Mouse (Mus musculus): ENCODE measurements around the gene Rora. TPM values are rescaled to one million over a fixed set of nuclear protein-coding genes. Genes with fewer than 3 reads are reported as not detected.

Rora gene
- polyA plus RNA-seq, 1 experiment from 2014 or later = 5.0 TPM

- no peak overlapping the region for H3K27ac ChIP-seq
- no peaks in the 10 kb centered on the region for H3K27me3 ChIP-seq (ENCODE audit: insufficient read depth, poor library complexity, severe bottlenecking)
- WGBS = 84% methylated on average over 5 of the region's 5 CpGs
- H3K4me1 ChIP-seq = no peaks in the 10 kb centered on the region
- no peaks in the 10 kb centered on the region for H3K36me3 ChIP-seq
- no peak for DNase-seq (ENCODE audit: low spot score)
- H3K4me3 ChIP-seq = no peak overlapping the region
- no peaks in the 10 kb centered on the region for H3K9me3 ChIP-seq
Observed at GRCm38 (mm10) chr9:68963898-68964297, 310.3 kb downstream of the Rora start.

- 68% methylated on average over 13 of the region's 13 CpGs for WGBS
- no peaks in the 10 kb centered on the region for H3K9me3 ChIP-seq
- H3K27ac ChIP-seq = no peak overlapping the region
Observed at GRCm38 (mm10) chr9:68966540-68966939, 313.0 kb downstream of the Rora start.

GRCm38 (mm10) chr9:68970074-68970473 lies 316.5 kb downstream of the Rora start:
- Histone ChIP-seq H3K36me3 (no peaks in the 10 kb centered on the region), H3K9me3 (no peaks in the 10 kb centered on the region), H3K27me3 (ENCODE audit: insufficient read depth, poor library complexity, severe bottlenecking) (no peaks in the 10 kb centered on the region), H3K27ac (no peak overlapping the region), H3K4me1 (peaks cover 8% of the 10 kb centered on the region; the same call in 1 of the 2 replicates), H3K4me3 (no peak overlapping the region)
- 83% methylated on average over 6 of the region's 6 CpGs for WGBS
- DNase-seq (ENCODE audit: low spot score) = no peak

More at GRCm38 (mm10) chr9:68966540-68966939, 313.0 kb downstream of the Rora start:
- Histone ChIP-seq H3K27me3 (ENCODE audit: insufficient read depth, poor library complexity, severe bottlenecking) (no peaks in the 10 kb centered on the region), H3K36me3 (no peaks in the 10 kb centered on the region), H3K4me1 (peaks cover 8% of the 10 kb centered on the region; the same call in 1 of the 2 replicates), H3K4me3 (no peak overlapping the region)
- DNase-seq (ENCODE audit: low spot score) = no peak

- H3K36me3 ChIP-seq = no peaks in the 10 kb centered on the region
- no peak for DNase-seq (ENCODE audit: low spot score)
- no peaks in the 10 kb centered on the region for H3K9me3 ChIP-seq
- WGBS = 82% methylated on average over 7 of the region's 7 CpGs
- no peak overlapping the region for H3K27ac ChIP-seq
- H3K4me3 ChIP-seq = no peak overlapping the region
- no peaks in the 10 kb centered on the region for H3K27me3 ChIP-seq (ENCODE audit: insufficient read depth, poor library complexity, severe bottlenecking)
- peaks cover 8% of the 10 kb centered on the region; the same call in 1 of the 2 replicates for H3K4me1 ChIP-seq
Observed at GRCm38 (mm10) chr9:68972277-68972676, 318.7 kb downstream of the Rora start.

GRCm38 (mm10) chr9:68974517-68974916 lies 320.9 kb downstream of the Rora start:
- 78% methylated on average over 2 of the region's 2 CpGs for WGBS
- Histone ChIP-seq H3K4me1 (peaks cover 4% of the 10 kb centered on the region; the same call in 1 of the 2 replicates), H3K9me3 (no peaks in the 10 kb centered on the region), H3K27me3 (ENCODE audit: insufficient read depth, poor library complexity, severe bottlenecking) (no peaks in the 10 kb centered on the region), H3K4me3 (no peak overlapping the region), H3K27ac (no peak overlapping the region), H3K36me3 (no peaks in the 10 kb centered on the region)
- DNase-seq (ENCODE audit: low spot score) = no peak

GRCm38 (mm10) chr9:68976136-68976535 lies 322.6 kb downstream of the Rora start:
- H3K27ac ChIP-seq = no peak overlapping the region
- no peaks in the 10 kb centered on the region for H3K27me3 ChIP-seq (ENCODE audit: insufficient read depth, poor library complexity, severe bottlenecking)
- H3K4me3 ChIP-seq = no peak overlapping the region
- no peaks in the 10 kb centered on the region for H3K4me1 ChIP-seq
- H3K9me3 ChIP-seq = no peaks in the 10 kb centered on the region
- 69% methylated on average over 5 of the region's 5 CpGs for WGBS
- DNase-seq (ENCODE audit: low spot score) = no peak
- no peaks in the 10 kb centered on the region for H3K36me3 ChIP-seq

- DNase-seq (ENCODE audit: low spot score) = no peak
- no peaks in the 10 kb centered on the region for H3K4me1 ChIP-seq
Observed at GRCm38 (mm10) chr9:68976851-68977250, 323.3 kb downstream of the Rora start.

GRCm38 (mm10) chr9:68978656-68979055 lies 325.1 kb downstream of the Rora start:
- 66% methylated on average over 4 of the region's 4 CpGs for WGBS

More at GRCm38 (mm10) chr9:68976851-68977250, 323.3 kb downstream of the Rora start:
- Histone ChIP-seq H3K9me3 (no peaks in the 10 kb centered on the region), H3K27me3 (ENCODE audit: insufficient read depth, poor library complexity, severe bottlenecking) (no peaks in the 10 kb centered on the region), H3K36me3 (no peaks in the 10 kb centered on the region), H3K27ac (no peak overlapping the region), H3K4me3 (no peak overlapping the region)
- 54% methylated on average over 4 of the region's 4 CpGs for WGBS

GRCm38 (mm10) chr9:68980041-68980440 lies 326.5 kb downstream of the Rora start:
- no peaks in the 10 kb centered on the region for H3K4me1 ChIP-seq

More at GRCm38 (mm10) chr9:68978656-68979055, 325.1 kb downstream of the Rora start:
- no peaks in the 10 kb centered on the region for H3K4me1 ChIP-seq
- H3K27ac ChIP-seq = no peak overlapping the region
- no peak for DNase-seq (ENCODE audit: low spot score)
- peaks cover 4% of the 10 kb centered on the region; the same call in 1 of the 2 replicates for H3K27me3 ChIP-seq (ENCODE audit: insufficient read depth, poor library complexity, severe bottlenecking)
- H3K4me3 ChIP-seq = no peak overlapping the region
- no peaks in the 10 kb centered on the region for H3K36me3 ChIP-seq
- no peaks in the 10 kb centered on the region for H3K9me3 ChIP-seq

GRCm38 (mm10) chr9:68985046-68985445 lies 331.5 kb downstream of the Rora start:
- H3K27ac ChIP-seq = no peak overlapping the region
- no peak overlapping the region for H3K4me3 ChIP-seq
- 0 out of 2 replicates have a peak, but pooled peaks cover 3% of the 10 kb centered on the region for H3K4me1 ChIP-seq
- H3K9me3 ChIP-seq = no peaks in the 10 kb centered on the region
- H3K36me3 ChIP-seq = no peaks in the 10 kb centered on the region
- DNase-seq (ENCODE audit: low spot score) = no peak
- WGBS = 90% methylated on average over 6 of the region's 6 CpGs
- peaks cover 16% of the 10 kb centered on the region; the same call in 1 of the 2 replicates for H3K27me3 ChIP-seq (ENCODE audit: insufficient read depth, poor library complexity, severe bottlenecking)

More at GRCm38 (mm10) chr9:68980041-68980440, 326.5 kb downstream of the Rora start:
- DNase-seq (ENCODE audit: low spot score) = no peak
- Histone ChIP-seq H3K9me3 (no peaks in the 10 kb centered on the region), H3K4me3 (no peak overlapping the region), H3K36me3 (no peaks in the 10 kb centered on the region), H3K27me3 (ENCODE audit: insufficient read depth, poor library complexity, severe bottlenecking) (peaks cover 16% of the 10 kb centered on the region; the same call in 1 of the 2 replicates), H3K27ac (no peak overlapping the region)
- WGBS = 80% methylated on average over 4 of the region's 4 CpGs

- H3K36me3 ChIP-seq = no peaks in the 10 kb centered on the region
- H3K27me3 ChIP-seq (ENCODE audit: insufficient read depth, poor library complexity, severe bottlenecking) = peaks cover 16% of the 10 kb centered on the region; the same call in 1 of the 2 replicates
- no peaks in the 10 kb centered on the region for H3K9me3 ChIP-seq
- no peak for DNase-seq (ENCODE audit: low spot score)
- H3K27ac ChIP-seq = no peak overlapping the region
- no peak overlapping the region for H3K4me3 ChIP-seq
- H3K4me1 ChIP-seq = 0 out of 2 replicates have a peak, but pooled peaks cover 3% of the 10 kb centered on the region
- 58% methylated on average over 3 of the region's 3 CpGs for WGBS
Observed at GRCm38 (mm10) chr9:68985796-68986195, 332.2 kb downstream of the Rora start.

GRCm38 (mm10) chr9:68987290-68988042 lies 333.9 kb downstream of the Rora start:
- no peak overlapping the region for H3K27ac ChIP-seq
- H3K36me3 ChIP-seq = no peaks in the 10 kb centered on the region
- 0 out of 2 replicates have a peak, but pooled peaks cover 3% of the 10 kb centered on the region for H3K4me1 ChIP-seq
- DNase-seq (ENCODE audit: low spot score) = no peak
- no peaks in the 10 kb centered on the region for H3K9me3 ChIP-seq
- no peak overlapping the region for H3K4me3 ChIP-seq
- H3K27me3 ChIP-seq (ENCODE audit: insufficient read depth, poor library complexity, severe bottlenecking) = peaks cover 16% of the 10 kb centered on the region; the same call in 1 of the 2 replicates
- WGBS = 79% methylated on average over 6 of the region's 6 CpGs

GRCm38 (mm10) chr9:68988162-68988911 lies 334.8 kb downstream of the Rora start:
- peaks cover 15% of the 10 kb centered on the region; the same call in 1 of the 2 replicates for H3K27me3 ChIP-seq (ENCODE audit: insufficient read depth, poor library complexity, severe bottlenecking)
- no peak overlapping the region for H3K4me3 ChIP-seq
- H3K36me3 ChIP-seq = no peaks in the 10 kb centered on the region
- H3K4me1 ChIP-seq = 0 out of 2 replicates have a peak, but pooled peaks cover 3% of the 10 kb centered on the region
- H3K9me3 ChIP-seq = no peaks in the 10 kb centered on the region
- no peak for DNase-seq (ENCODE audit: low spot score)
- WGBS = 66% methylated on average over 13 of the region's 13 CpGs
- H3K27ac ChIP-seq = no peak overlapping the region
